Mouse (Mus musculus): ENCODE measurements around the gene Ces1d.

DNA sequence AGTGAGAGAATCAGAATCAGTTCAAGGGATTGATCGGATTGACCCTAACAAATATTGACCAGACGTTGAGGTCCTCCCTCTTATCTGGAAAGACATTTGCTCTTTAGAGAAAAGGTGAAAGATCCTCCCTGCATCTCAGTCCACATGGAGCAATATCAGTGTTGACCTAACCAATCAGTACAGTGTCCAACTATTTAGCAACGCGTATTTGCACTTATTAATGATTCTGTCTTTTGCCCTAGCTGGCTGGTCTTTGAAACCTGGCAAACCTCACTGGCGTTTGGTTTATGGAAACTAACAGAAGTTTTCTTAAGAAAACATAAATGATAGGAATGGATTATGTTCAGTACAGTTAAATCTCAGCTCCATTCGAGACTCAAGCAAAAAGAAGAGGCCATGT is 36.4 kb upstream of the Ces1d start:
- TF ChIP-seq POLR2A (IDR thresholded peaks at IDR 0.05; ENCODE audit: borderline replicate concordance, insufficient read depth, low read length) (no peak), CTCF (IDR thresholded peaks at IDR 0.05; ENCODE audit: borderline replicate concordance, insufficient read depth, low read depth, low read length) (no peak)

Data from cerebellum, adult 2 months (tissue).